Mouse (Mus musculus) myocyte (in vitro differentiated cells): ENCODE data around the gene Elovl2. TPM values are rescaled to one million over a fixed set of nuclear protein-coding genes. Genes with fewer than 3 reads are reported as not detected.
"Not testable (repeated sequence)": the region's sequence is repeated elsewhere in the genome, so short reads cannot be mapped to it uniquely, and the experiment has no call there.

ENCODE experiments used
- H3K27me3 ChIP-seq: one replicate; pipeline ENCODE4 v1.6.1; 2011; ENCODE audit not compliant: control insufficient read depth, insufficient read depth, insufficient read length
- H3K36me3 ChIP-seq: one replicate; pipeline ENCODE4 v1.6.1; 2011; ENCODE audit not compliant: control insufficient read depth, insufficient read depth
- H3K4me2 ChIP-seq: one replicate; pipeline ENCODE4 v1.6.1; 2011; ENCODE audit warnings: low read depth, control low read depth
- H3K4me3 ChIP-seq: one replicate; pipeline ENCODE4 v1.5.1; 2011; ENCODE audit warnings: mild to moderate bottlenecking, control low read depth, moderate library complexity
- H3K79me2 ChIP-seq: one replicate; pipeline ENCODE4 v1.6.1; 2011; ENCODE audit not compliant: control insufficient read depth, insufficient read depth
- H3ac ChIP-seq: one replicate; pipeline ENCODE4 v1.6.1; 2011; ENCODE audit not compliant: control insufficient read depth, insufficient read length
- CEBPB ChIP-seq: IDR thresholded peaks from 2 replicates; pipeline ENCODE4 v1.6.1; 2011; ENCODE audit warnings: mild to moderate bottlenecking, moderate library complexity; ENCODE audit not compliant: poor library complexity, insufficient read depth, severe bottlenecking
- E2F4 ChIP-seq: IDR thresholded peaks from one replicate; pipeline ENCODE4 v1.6.1; 2011; ENCODE audit warnings: mild to moderate bottlenecking, control low read depth, moderate library complexity; ENCODE audit not compliant: insufficient read depth
- MAX ChIP-seq: IDR thresholded peaks from one replicate; pipeline ENCODE4 v1.6.1; 2011; ENCODE audit warnings: low read depth, mild to moderate bottlenecking, control low read depth
- MYOD1 ChIP-seq, 3 experiments: IDR thresholded peaks; one replicate each; pipeline ENCODE4 v1.6.1; 2011; ENCODE audit warnings: control low read depth in 2 of 3, low read depth in 2 of 3, mild to moderate bottlenecking in 2 of 3, moderate library complexity in 1 of 3; ENCODE audit not compliant: insufficient read length in 2 of 3, control insufficient read depth in 1 of 3
- MYOG ChIP-seq, 3 experiments: IDR thresholded peaks; one replicate each; pipeline ENCODE4 v1.6.1; 2011; ENCODE audit warnings: control low read depth in 2 of 3, low read depth in 2 of 3, mild to moderate bottlenecking in 2 of 3; ENCODE audit not compliant: insufficient read length in 2 of 3, control insufficient read depth in 1 of 3, insufficient read depth in 1 of 3
- POLR2A ChIP-seq: IDR thresholded peaks from one replicate; pipeline ENCODE4 v1.6.1; 2011; ENCODE audit warnings: low read depth, mild to moderate bottlenecking, control low read depth, moderate library complexity; ENCODE audit not compliant: insufficient read length
- POLR2AphosphoS2 ChIP-seq: IDR thresholded peaks from one replicate; pipeline ENCODE4 v1.6.1; 2011; ENCODE audit warnings: low read depth, control low read depth; ENCODE audit not compliant: insufficient read length
- REST ChIP-seq: IDR thresholded peaks from one replicate; pipeline ENCODE4 v1.6.1; 2011; ENCODE audit warnings: mild to moderate bottlenecking, control low read depth, moderate library complexity; ENCODE audit not compliant: insufficient read depth, insufficient read length
- SRF ChIP-seq: IDR thresholded peaks from one replicate; pipeline ENCODE4 v1.6.1; 2011; ENCODE audit warnings: low read depth; ENCODE audit not compliant: control insufficient read depth, insufficient read length
- TCF12 ChIP-seq: IDR thresholded peaks from one replicate; pipeline ENCODE4 v1.6.1; 2011; ENCODE audit warnings: mild to moderate bottlenecking, control low read depth; ENCODE audit not compliant: poor library complexity, insufficient read depth, severe bottlenecking
- TCF3 ChIP-seq: IDR thresholded peaks from one replicate; pipeline ENCODE4 v1.6.1; 2011; ENCODE audit warnings: low read depth, control low read depth; ENCODE audit not compliant: insufficient read length
- USF1 ChIP-seq: IDR thresholded peaks from one replicate; pipeline ENCODE4 v1.6.1; 2011; ENCODE audit warnings: low read depth, mild to moderate bottlenecking, control low read depth, moderate library complexity
- polyA plus RNA-seq: library from polyadenylated mRNA; unstranded; fragments of >200 nt; fragmentation: generic; extraction: Trizol; gene quantifications from one replicate; pipeline ENCODE4 v1.2.1, GENCODE M21; 2012; ENCODE audit warnings: missing spikeins

Elovl2 gene
- not detected for polyA plus RNA-seq

- H3K4me3 ChIP-seq: no peak within 1 kb of the TSS
- TF ChIP-seq MYOD1 (IDR thresholded peaks at IDR 0.05; ENCODE audit: control insufficient read depth in 1 of 3, insufficient read length in 2 of 3, low read depth in 2 of 3) (no peak), REST (peak; percentile 59)
- H3K4me2 ChIP-seq: no peak within 1 kb of the TSS
- peaks cover 23% of the 10 kb centered on the region for H3K27me3 ChIP-seq
- H3K36me3 ChIP-seq: no peaks in the 10 kb centered on the region
- no peaks in the 10 kb centered on the region for H3K79me2 ChIP-seq
- no peak within 1 kb of the TSS for H3ac ChIP-seq
Observed at GRCm38 (mm10) chr13:41220304-41220834, at the start of gene Elovl2. Gene Elovl2, minus strand, starts transcription at chr13:41220405.

- no peak overlapping the region for H3ac ChIP-seq
- no peak overlapping the region for H3K4me3 ChIP-seq
- no peaks in the 10 kb centered on the region for H3K27me3 ChIP-seq
- H3K36me3 ChIP-seq: peaks cover 1% of the 10 kb centered on the region
- no peak for TF ChIP-seq MYOG (IDR thresholded peaks at IDR 0.05; ENCODE audit: control insufficient read depth in 1 of 3, insufficient read depth in 1 of 3, insufficient read length in 2 of 3, low read depth in 2 of 3)
- TF ChIP-seq MYOD1 (IDR thresholded peaks at IDR 0.05; ENCODE audit: control insufficient read depth in 1 of 3, insufficient read length in 2 of 3, low read depth in 2 of 3): no peak
- TF ChIP-seq SRF: no peak
- no peak for TF ChIP-seq MAX
- no peak for TF ChIP-seq POLR2AphosphoS2
- no peak for TF ChIP-seq REST
- no peak for TF ChIP-seq TCF3
- TF ChIP-seq USF1: no peak
- no peak for TF ChIP-seq POLR2A
- no peak for TF ChIP-seq CEBPB
- no peak for TF ChIP-seq TCF12
- no peak for TF ChIP-seq E2F4
- H3K79me2 ChIP-seq: no peaks in the 10 kb centered on the region
- no peak overlapping the region for H3K4me2 ChIP-seq
Observed at GRCm38 (mm10) chr13:41267827-41268408, 47.7 kb upstream of the Elovl2 start.

- TF ChIP-seq SRF (no peak), MYOG (IDR thresholded peaks at IDR 0.05; ENCODE audit: control insufficient read depth in 1 of 3, insufficient read depth in 1 of 3, insufficient read length in 2 of 3, low read depth in 2 of 3) (no peak), MAX (no peak), POLR2AphosphoS2 (no peak), USF1 (no peak), TCF12 (no peak)
- H3K4me2 ChIP-seq: no peak overlapping the region
- no peaks in the 10 kb centered on the region for H3K36me3 ChIP-seq
- H3K79me2 ChIP-seq: no peaks in the 10 kb centered on the region
- H3K27me3 ChIP-seq: no peaks in the 10 kb centered on the region
- no peak overlapping the region for H3K4me3 ChIP-seq
- no peak overlapping the region for H3ac ChIP-seq
Observed at GRCm38 (mm10) chr13:41263304-41264006, 43.2 kb upstream of the Elovl2 start.

- H3K27me3 ChIP-seq: not testable (repeated sequence)
Observed at GRCm38 (mm10) chr13:41261617-41262016, 41.4 kb upstream of the Elovl2 start.

GRCm38 (mm10) chr13:41257851-41258250, 37.6 kb upstream of the Elovl2 start:
- no peak overlapping the region for H3ac ChIP-seq
- H3K4me2 ChIP-seq: no peak overlapping the region
- TF ChIP-seq MAX (no peak), USF1 (no peak), CEBPB (no peak), E2F4 (no peak), MYOG (IDR thresholded peaks at IDR 0.05; ENCODE audit: control insufficient read depth in 1 of 3, insufficient read depth in 1 of 3, insufficient read length in 2 of 3, low read depth in 2 of 3) (no peak), SRF (no peak), POLR2AphosphoS2 (no peak), TCF12 (no peak), TCF3 (no peak), MYOD1 (IDR thresholded peaks at IDR 0.05; ENCODE audit: control insufficient read depth in 1 of 3, insufficient read length in 2 of 3, low read depth in 2 of 3) (no peak)
- no peaks in the 10 kb centered on the region for H3K36me3 ChIP-seq
- H3K79me2 ChIP-seq: no peaks in the 10 kb centered on the region
- H3K4me3 ChIP-seq: no peak overlapping the region
- no peaks in the 10 kb centered on the region for H3K27me3 ChIP-seq

More at GRCm38 (mm10) chr13:41261617-41262016, 41.4 kb upstream of the Elovl2 start:
- not testable (repeated sequence) for H3K4me3 ChIP-seq, H3K36me3 ChIP-seq, H3K4me2 ChIP-seq, H3K79me2 ChIP-seq, H3ac ChIP-seq
